9 mouse cellular contexts compared by ENCODE assay signal in the genomic region with DNA sequence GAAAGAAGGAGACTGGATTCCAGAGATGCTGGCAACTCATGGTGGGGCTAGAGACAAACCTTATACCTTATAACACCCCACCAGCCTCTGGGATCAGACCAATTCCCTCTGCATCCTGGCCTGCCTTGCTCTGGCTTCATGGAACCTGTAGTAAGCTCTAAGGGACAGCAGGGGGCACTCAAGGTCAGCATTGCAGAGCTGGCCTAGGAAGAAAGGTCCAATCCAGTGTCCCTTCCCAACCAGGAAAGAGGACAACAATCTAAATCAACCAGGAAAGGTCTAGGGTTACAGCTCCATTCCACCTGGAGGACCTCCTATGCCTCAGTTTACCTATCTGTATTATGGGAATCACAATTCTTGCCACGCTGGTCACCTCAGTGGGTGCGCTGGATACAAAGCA. TPM values are rescaled to one million over a fixed set of nuclear protein-coding genes. Genes with fewer than 3 reads are reported as not detected.
DNase-seq lines count a peak whose midpoint lies in the region; ATAC-seq and TF ChIP-seq lines count a peak whose summit lies in the region.
"Had no signal": no experiment of that assay in that cellular context is flagged by ENCODE, and none has a peak within 500 bp of the region (broad histone marks: within the 10 kb centered on the region; RNA-seq: fewer than 3 reads in every experiment).

No protein-coding gene starts in this region.

- TF ChIP-seq CTCF in thymus, adult 2 months (IDR thresholded peaks at IDR 0.05; ENCODE audit: borderline replicate concordance, control insufficient read depth, extremely low read depth, insufficient read depth, low read length, poor library complexity): peak; percentile 60; the same call in 1 of the 2 replicates
- TF ChIP-seq CTCF in intestine, postnatal 0 days (IDR thresholded peaks at IDR 0.05; ENCODE audit: low read depth): peak; percentile 99

- H3K36me3 ChIP-seq in thymus, adult 2 months (ENCODE audit: control insufficient read depth, insufficient read depth, low read length): no peaks in the 10 kb centered on the region
- H3K36me3 ChIP-seq in intestine, postnatal 0 days (ENCODE audit: control insufficient read depth, insufficient read depth): peaks cover 39% of the 10 kb centered on the region
- no peaks in the 10 kb centered on the region for H3K36me3 ChIP-seq in limb, embryonic 11.5 days (ENCODE audit: control insufficient read depth, insufficient read depth, low read length)
- H3K36me3 ChIP-seq in neural tube, embryonic 11.5 days (ENCODE audit: control insufficient read depth, insufficient read depth, low read length): no peaks in the 10 kb centered on the region; the same call in 1 of the 2 replicates

- H3K27ac ChIP-seq in thymus, adult 2 months (ENCODE audit: control insufficient read depth, insufficient read depth, low read length): no peak overlapping the region
- no peak overlapping the region for H3K27ac ChIP-seq in intestine, postnatal 0 days (ENCODE audit: low read depth, low read length)
- H3K27ac ChIP-seq in limb, embryonic 11.5 days (replicated peaks; ENCODE audit: low read depth, low read length): no peak overlapping the region
- H3K27ac ChIP-seq in neural tube, embryonic 11.5 days (ENCODE audit: low read depth, low read length): no peak overlapping the region
- H3K27ac ChIP-seq: neural tube, embryonic 12.5 days had no signal

- no peaks in the 10 kb centered on the region for H3K27me3 ChIP-seq in thymus, adult 2 months (ENCODE audit: control insufficient read depth, insufficient read depth, low read length)
- no peaks in the 10 kb centered on the region for H3K27me3 ChIP-seq in intestine, postnatal 0 days (replicated peaks; ENCODE audit: control insufficient read depth, insufficient read depth, low read length)
- no peaks in the 10 kb centered on the region for H3K27me3 ChIP-seq in limb, embryonic 11.5 days (ENCODE audit: control insufficient read depth, insufficient read depth, low read length)
- no peaks in the 10 kb centered on the region for H3K27me3 ChIP-seq in neural tube, embryonic 11.5 days (ENCODE audit: control insufficient read depth, insufficient read depth, low read length)
- H3K27me3 ChIP-seq: neural tube, embryonic 12.5 days had no signal

- WGBS in thymus, adult 2 months: 98% methylated on average over 2 of the region's 2 CpGs
- 100% methylated on average over 2 of the region's 2 CpGs for WGBS in intestine, postnatal 0 days
- WGBS in limb, embryonic 11.5 days: 96% methylated on average over 2 of the region's 2 CpGs
- WGBS in neural tube, embryonic 11.5 days: 93% methylated on average over 2 of the region's 2 CpGs

- H3K4me1 ChIP-seq in thymus, adult 2 months (replicated peaks; ENCODE audit: control insufficient read depth, insufficient read depth, low read length): no peaks in the 10 kb centered on the region
- H3K4me1 ChIP-seq in intestine, postnatal 0 days (replicated peaks; ENCODE audit: control insufficient read depth, insufficient read depth, low read length): no peaks in the 10 kb centered on the region
- peaks cover 1% of the 10 kb centered on the region; the same call in 1 of the 2 replicates for H3K4me1 ChIP-seq in limb, embryonic 11.5 days (ENCODE audit: control insufficient read depth, insufficient read depth, low read length)
- no peaks in the 10 kb centered on the region for H3K4me1 ChIP-seq in neural tube, embryonic 11.5 days (ENCODE audit: control insufficient read depth, insufficient read depth, low read length)
- H3K4me1 ChIP-seq: neural tube, embryonic 12.5 days had no signal

- peak; percentile 72 for ATAC-seq in erythroblast, adult 5-6 weeks (replicated peaks; ENCODE audit: low FRiP score, poor library complexity, severe bottlenecking)
- ATAC-seq in intestine, postnatal 0 days: peak; percentile 37
- no peak for ATAC-seq in limb, embryonic 11.5 days (ENCODE audit: insufficient number of reproducible peaks, low FRiP score, low TSS enrichment, low read depth)
- no peak for ATAC-seq in neural tube, embryonic 11.5 days (ENCODE audit: insufficient read depth, low FRiP score, low TSS enrichment)
- ATAC-seq in inflammation-experienced regulatory T-cells, adult 6 months: no peak

- no peak overlapping the region for H3K4me2 ChIP-seq in intestine, postnatal 0 days (replicated peaks; ENCODE audit: low read depth)
- H3K4me2 ChIP-seq in limb, embryonic 11.5 days (ENCODE audit: low read depth, severe bottlenecking): no peak overlapping the region
- H3K4me2 ChIP-seq in neural tube, embryonic 11.5 days (ENCODE audit: low read depth): no peak overlapping the region
- H3K4me2 ChIP-seq: neural tube, embryonic 12.5 days had no signal

- H3K9ac ChIP-seq in intestine, postnatal 0 days (ENCODE audit: low read depth, low read length): no peak overlapping the region
- no peak overlapping the region for H3K9ac ChIP-seq in limb, embryonic 11.5 days (ENCODE audit: low read length)
- H3K9ac ChIP-seq in neural tube, embryonic 11.5 days (ENCODE audit: low read length): no peak overlapping the region
- H3K9ac ChIP-seq: neural tube, embryonic 12.5 days had no signal

- H3K9me3 ChIP-seq in intestine, postnatal 0 days (ENCODE audit: control insufficient read depth): no peaks in the 10 kb centered on the region
- H3K9me3 ChIP-seq in limb, embryonic 11.5 days (ENCODE audit: control insufficient read depth, low read length): no peaks in the 10 kb centered on the region
- no peaks in the 10 kb centered on the region for H3K9me3 ChIP-seq in neural tube, embryonic 11.5 days (ENCODE audit: control insufficient read depth, low read length)
- H3K9me3 ChIP-seq: neural tube, embryonic 12.5 days had no signal

- peak; percentile 37 for DNase-seq in thymus, adult 2 months
- no peak for DNase-seq in thymus, adult 18-20 months
- DNase-seq in brain, adult 2 months (ENCODE audit: low read depth, low spot score): peak; percentile 68
- peak; percentile 67 for DNase-seq in limb, embryonic 11.5 days (ENCODE audit: low spot score)
- peak; percentile 62 for DNase-seq in neural tube, embryonic 11.5 days (ENCODE audit: low spot score)

- H3K4me3 ChIP-seq in thymus, adult 2 months (ENCODE audit: control insufficient read depth, insufficient read depth, low read length): no peak overlapping the region
- H3K4me3 ChIP-seq in intestine, postnatal 0 days (ENCODE audit: low read depth, low read length): no peak overlapping the region
- no peak overlapping the region for H3K4me3 ChIP-seq in limb, embryonic 11.5 days (ENCODE audit: low read depth, low read length)
- no peak overlapping the region for H3K4me3 ChIP-seq in neural tube, embryonic 11.5 days (ENCODE audit: low read depth, low read length)
- H3K4me3 ChIP-seq: neural tube, embryonic 12.5 days had no signal

- TF ChIP-seq POLR2A in thymus, adult 2 months (IDR thresholded peaks at IDR 0.05; ENCODE audit: control insufficient read depth, extremely low read depth, insufficient read depth, low read length, poor library complexity): no peak

RNA-seq across cellular contexts. Expression of a gene that starts 18.4 kb away (rescaled TPM):
- polyA plus RNA-seq in thymus, adult 2 months (2012; rRNA removed): 6.3 and 6.7 TPM in 2 replicates
- 9.0 and 11.1 TPM in 2 replicates for total RNA-seq in erythroblast, adult 5-6 weeks (2015; ENCODE audit: low replicate concordance)
- total RNA-seq in erythroblast, adult 5-6 weeks (2017; ENCODE audit: low replicate concordance): 12.2 and 21.9 TPM in 2 replicates
- polyA plus RNA-seq in intestine, postnatal 0 days (2015; fragmentation: Nextera tagmentation; extraction: Ambion mirVana): 12.8 and 13.0 TPM in 2 replicates
- 6.6 and 7.8 TPM in 2 replicates for polyA plus RNA-seq in limb, embryonic 11.5 days (2014; fragmentation: Nextera tagmentation; extraction: Ambion mirVana)
- 5.4 and 7.1 TPM in 2 replicates for polyA plus RNA-seq in neural tube, embryonic 11.5 days (2014; fragmentation: Nextera tagmentation; extraction: Ambion mirVana)
- not detected for polyA plus RNA-seq in inflammation-experienced regulatory T-cells, adult 6 months (2017; shearing (Covaris generic))

RNA-seq across cellular contexts. Expression of a gene that starts 57.8 kb away (rescaled TPM):
- polyA plus RNA-seq in thymus, adult 2 months (2012; rRNA removed): 214 and 251 TPM in 2 replicates
- total RNA-seq in erythroblast, adult 5-6 weeks (2015; ENCODE audit: low replicate concordance): 21.3 and 30.7 TPM in 2 replicates
- total RNA-seq in erythroblast, adult 5-6 weeks (2017; ENCODE audit: low replicate concordance): 10.9 and 28.0 TPM in 2 replicates
- 9.9 and 12.7 TPM in 2 replicates for polyA plus RNA-seq in intestine, postnatal 0 days (2015; fragmentation: Nextera tagmentation; extraction: Ambion mirVana)
- polyA plus RNA-seq in limb, embryonic 11.5 days (2014; fragmentation: Nextera tagmentation; extraction: Ambion mirVana): 33.7 and 40.5 TPM in 2 replicates
- 33.4 and 35.9 TPM in 2 replicates for polyA plus RNA-seq in neural tube, embryonic 11.5 days (2014; fragmentation: Nextera tagmentation; extraction: Ambion mirVana)
- 10 to 100 TPM; 12.9 to 21.0 (median 16.1) TPM for polyA plus RNA-seq in inflammation-experienced regulatory T-cells, adult 6 months (2017; shearing (Covaris generic))

Comparison
In these comparisons a context has a peak if more than half of its experiments do, and no peak if none do; other contexts are left out.
1. DNase-seq: peak in thymus, adult 2 months (single experiment), brain, adult 2 months (single experiment), limb, embryonic 11.5 days (single experiment) and neural tube, embryonic 11.5 days (single experiment); none in thymus, adult 18-20 months (0 of 2).
2. ATAC-seq: peak in erythroblast, adult 5-6 weeks (single experiment) and intestine, postnatal 0 days (single experiment); none in limb, embryonic 11.5 days (single experiment), neural tube, embryonic 11.5 days (single experiment) and inflammation-experienced regulatory T-cells, adult 6 months (single experiment).